Mouse (Mus musculus): ENCODE measurements around the gene Ccdc69. TPM values are rescaled to one million over a fixed set of nuclear protein-coding genes. Genes with fewer than 3 reads are reported as not detected.

The Ccdc69 gene
- polyA plus RNA-seq, 1 experiment from 2014 or later = 3.2 TPM

GRCm38 (mm10) chr11:55032286-55032685 is 45.6 kb downstream of the Ccdc69 start:
- peak overlapping the region; percentile 62; the same call in 1 of the 2 replicates for H3K9ac ChIP-seq
- no peak for ATAC-seq (ENCODE audit: insufficient read depth, low FRiP score, low read depth)
- peak overlapping the region; percentile 90 for H3K4me2 ChIP-seq
- H3K4me3 ChIP-seq (replicated peaks) = peak overlapping the region; percentile 73
- H3K27ac ChIP-seq = peak overlapping the region; percentile 95
- no peaks in the 10 kb centered on the region for H3K9me3 ChIP-seq
- H3K27me3 ChIP-seq (replicated peaks) = no peaks in the 10 kb centered on the region
- WGBS = 9% methylated on average over 5 of the region's 5 CpGs
- H3K36me3 ChIP-seq = no peaks in the 10 kb centered on the region
- peaks cover 36% of the 10 kb centered on the region for H3K4me1 ChIP-seq

- Histone ChIP-seq H3K4me1 (peaks cover 39% of the 10 kb centered on the region), H3K9me3 (no peaks in the 10 kb centered on the region), H3K9ac (no peak overlapping the region), H3K36me3 (no peaks in the 10 kb centered on the region), H3K27me3 (replicated peaks) (no peaks in the 10 kb centered on the region), H3K4me3 (replicated peaks) (peak overlapping the region; percentile 73), H3K27ac (peak overlapping the region; percentile 95), H3K4me2 (peak overlapping the region; percentile 90)
- no peak for ATAC-seq (ENCODE audit: insufficient read depth, low FRiP score, low read depth)
- 8% methylated on average over 2 of the region's 4 CpGs for whole genome bisulfite sequencing
These were observed 46.0 kb downstream of the Ccdc69 start for GRCm38 (mm10) chr11:55031991-55032280.

- H3K27ac ChIP-seq = peak overlapping the region; percentile 95
- no peaks in the 10 kb centered on the region for H3K27me3 ChIP-seq (replicated peaks)
- no peaks in the 10 kb centered on the region for H3K9me3 ChIP-seq
- H3K4me1 ChIP-seq = peaks cover 44% of the 10 kb centered on the region
- peak; percentile 23; the same call in 1 of the 2 replicates for ATAC-seq (ENCODE audit: insufficient read depth, low FRiP score, low read depth)
- H3K9ac ChIP-seq = 0 out of 2 replicates have a peak overlapping the region, but pooled peaks have one; percentile 3
- peak overlapping the region; percentile 73 for H3K4me3 ChIP-seq (replicated peaks)
- no peaks in the 10 kb centered on the region for H3K36me3 ChIP-seq
- 25% methylated on average over 10 of the region's 10 CpGs for WGBS
- peak overlapping the region; percentile 90 for H3K4me2 ChIP-seq
These were observed 46.5 kb downstream of the Ccdc69 start for GRCm38 (mm10) chr11:55031211-55031990.

- peaks cover 62% of the 10 kb centered on the region for H3K4me1 ChIP-seq
- no peaks in the 10 kb centered on the region for H3K9me3 ChIP-seq
- H3K36me3 ChIP-seq = 0 out of 2 replicates have a peak, but pooled peaks cover 5% of the 10 kb centered on the region
- no peak overlapping the region for H3K4me2 ChIP-seq
- H3K4me3 ChIP-seq (replicated peaks) = no peak overlapping the region
- no peaks in the 10 kb centered on the region for H3K27me3 ChIP-seq (replicated peaks)
- 54% methylated on average over 2 of the region's 2 CpGs for WGBS
- no peak overlapping the region for H3K9ac ChIP-seq
- H3K27ac ChIP-seq = peak overlapping the region; percentile 90; the same call in 1 of the 2 replicates
- no peak for ATAC-seq (ENCODE audit: insufficient read depth, low FRiP score, low read depth)
These were observed 49.4 kb downstream of the Ccdc69 start for GRCm38 (mm10) chr11:55028509-55028908.

GRCm38 (mm10) chr11:55027204-55027855 is 50.6 kb downstream of the Ccdc69 start:
- peaks cover 72% of the 10 kb centered on the region for H3K4me1 ChIP-seq
- no peak for ATAC-seq (ENCODE audit: insufficient read depth, low FRiP score, low read depth)
- peak overlapping the region; percentile 33 for H3K4me2 ChIP-seq
- no peaks in the 10 kb centered on the region for H3K9me3 ChIP-seq
- no peak overlapping the region for H3K9ac ChIP-seq
- 0 out of 2 replicates have a peak, but pooled peaks cover 5% of the 10 kb centered on the region for H3K36me3 ChIP-seq
- 59% methylated on average over 2 of the region's 2 CpGs for WGBS
- no peaks in the 10 kb centered on the region for H3K27me3 ChIP-seq (replicated peaks)
- H3K4me3 ChIP-seq (replicated peaks) = no peak overlapping the region
- peak overlapping the region; percentile 90 for H3K27ac ChIP-seq

DNA sequence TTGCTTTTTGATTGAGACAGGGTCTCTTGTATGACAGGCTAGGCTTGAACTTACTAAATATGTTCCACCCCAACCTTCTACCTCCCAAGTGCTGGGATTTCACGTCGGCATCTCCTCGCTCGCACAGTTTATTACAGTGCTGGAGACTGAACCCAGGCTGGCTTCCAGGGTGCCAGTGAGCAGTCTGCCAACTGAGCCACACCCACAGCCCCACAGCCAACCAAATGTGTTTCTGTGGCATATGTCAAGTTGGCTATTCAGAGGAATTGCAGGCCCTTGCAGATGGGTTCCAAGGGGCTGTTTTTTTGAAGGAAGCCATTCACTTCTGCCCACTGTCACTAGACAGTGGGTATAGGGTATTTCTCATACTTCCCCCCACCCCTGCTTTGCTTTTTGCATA is 52.0 kb downstream of the Ccdc69 start:
- WGBS = 67% methylated on average over 4 of the region's 4 CpGs
- Histone ChIP-seq H3K27ac (peak overlapping the region; percentile 90; the same call in 1 of the 2 replicates), H3K4me1 (peaks cover 77% of the 10 kb centered on the region)

GRCm38 (mm10) chr11:55023583-55023982 is 54.3 kb downstream of the Ccdc69 start:
- Histone ChIP-seq H3K4me3 (replicated peaks) (peak overlapping the region; percentile 14; the same call in 1 of the 2 replicates), H3K27me3 (replicated peaks) (no peaks in the 10 kb centered on the region), H3K4me2 (peak overlapping the region; percentile 44), H3K27ac (peak overlapping the region; percentile 98), H3K9ac (no peak overlapping the region), H3K36me3 (peaks cover 23% of the 10 kb centered on the region), H3K4me1 (peaks cover 86% of the 10 kb centered on the region), H3K9me3 (no peaks in the 10 kb centered on the region)
- no peak for ATAC-seq (ENCODE audit: insufficient read depth, low FRiP score, low read depth)
- WGBS = 38% methylated on average over 3 of the region's 3 CpGs

More for the DNA sequence above, 52.0 kb downstream of the Ccdc69 start:
- ATAC-seq (ENCODE audit: insufficient read depth, low FRiP score, low read depth) = no peak
- no peak overlapping the region for H3K4me3 ChIP-seq (replicated peaks)
- no peaks in the 10 kb centered on the region for H3K27me3 ChIP-seq (replicated peaks)
- H3K9ac ChIP-seq = no peak overlapping the region
- H3K9me3 ChIP-seq = no peaks in the 10 kb centered on the region
- H3K4me2 ChIP-seq = no peak overlapping the region
- H3K36me3 ChIP-seq = 0 out of 2 replicates have a peak, but pooled peaks cover 5% of the 10 kb centered on the region

DNA sequence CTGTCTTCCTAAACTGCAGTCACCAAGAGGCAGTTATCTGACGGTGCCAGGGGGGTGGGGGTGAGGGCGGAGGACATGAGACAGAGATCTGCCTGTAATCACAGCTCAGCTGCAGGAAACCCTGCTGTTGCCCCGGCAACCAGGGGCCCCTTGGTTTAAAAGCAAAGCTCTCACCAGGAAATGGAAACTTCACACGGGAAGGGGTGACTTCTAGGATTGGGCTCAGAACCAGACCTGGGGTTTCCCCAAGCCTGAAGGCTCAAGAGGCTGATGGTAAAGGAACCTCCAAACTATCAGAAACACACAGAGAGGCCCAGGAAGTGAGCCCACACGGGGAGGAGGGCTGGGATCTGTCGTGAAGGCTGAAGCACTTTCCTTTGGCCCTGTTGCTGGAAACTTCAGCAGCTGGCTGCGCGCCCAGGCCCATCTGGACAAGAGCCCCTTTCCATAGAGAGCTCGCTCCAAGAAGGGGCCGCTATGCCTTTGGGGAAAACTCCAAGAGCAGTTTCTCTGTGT is 54.8 kb downstream of the Ccdc69 start:
- Histone ChIP-seq H3K9ac (0 out of 2 replicates have a peak overlapping the region, but pooled peaks have one; percentile 10), H3K4me1 (peaks cover 85% of the 10 kb centered on the region), H3K4me2 (peak overlapping the region; percentile 44), H3K9me3 (no peaks in the 10 kb centered on the region), H3K4me3 (replicated peaks) (no peak overlapping the region; the same call in 1 of the 2 replicates), H3K27me3 (replicated peaks) (no peaks in the 10 kb centered on the region), H3K27ac (peak overlapping the region; percentile 98), H3K36me3 (peaks cover 26% of the 10 kb centered on the region)
- peak; percentile 81 for ATAC-seq (ENCODE audit: insufficient read depth, low FRiP score, low read depth)
- 3% methylated on average over 10 of the region's 10 CpGs for WGBS

DNA sequence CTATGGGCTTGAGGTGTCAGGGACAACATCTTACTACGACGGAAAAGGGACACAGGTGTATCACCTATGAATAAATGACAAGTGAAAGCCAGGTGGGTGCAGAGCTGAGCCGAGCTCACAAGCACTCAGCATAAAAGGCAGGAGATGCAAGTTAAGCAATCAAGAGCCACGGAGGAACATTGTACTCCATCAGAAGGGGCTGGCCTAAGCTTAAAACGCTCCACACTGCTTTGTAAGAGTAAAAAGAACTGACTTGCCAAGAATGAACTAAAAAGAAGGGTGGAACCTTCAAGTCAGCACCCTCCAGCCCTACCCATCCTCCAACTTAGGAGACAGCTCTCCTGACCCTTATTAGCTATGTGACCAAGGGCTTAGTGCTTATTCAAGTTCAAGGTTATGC is 55.4 kb downstream of the Ccdc69 start:
- ATAC-seq (ENCODE audit: insufficient read depth, low FRiP score, low read depth) = no peak; the same call in 1 of the 2 replicates
- Histone ChIP-seq H3K4me3 (replicated peaks) (no peak overlapping the region), H3K27me3 (replicated peaks) (no peaks in the 10 kb centered on the region), H3K27ac (peak overlapping the region; percentile 98), H3K36me3 (peaks cover 26% of the 10 kb centered on the region), H3K4me1 (peaks cover 82% of the 10 kb centered on the region), H3K4me2 (peak overlapping the region; percentile 44), H3K9ac (0 out of 2 replicates have a peak overlapping the region, but pooled peaks have one; percentile 10), H3K9me3 (no peaks in the 10 kb centered on the region)
- WGBS = 36% methylated on average over 5 of the region's 5 CpGs

DNA sequence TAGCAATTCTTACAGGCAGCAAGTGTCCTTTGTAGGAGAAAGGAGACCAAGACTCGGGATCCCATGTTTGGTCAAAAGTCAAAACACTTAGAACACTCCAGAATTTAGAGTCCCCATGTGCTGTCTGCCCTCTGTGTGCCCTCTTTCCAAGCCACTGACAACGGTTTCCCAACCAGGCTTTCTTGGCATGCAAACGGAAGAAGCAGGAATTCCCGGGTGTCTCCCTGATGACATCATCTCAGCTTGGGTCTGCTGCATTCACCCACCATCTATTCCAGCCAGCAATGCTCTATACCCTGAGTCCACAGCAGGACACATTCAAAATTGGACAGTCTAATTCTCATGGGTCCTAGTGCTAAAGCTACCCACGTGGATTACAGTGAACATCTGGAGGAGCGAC is 56.1 kb downstream of the Ccdc69 start:
- Histone ChIP-seq H3K4me1 (peaks cover 78% of the 10 kb centered on the region), H3K36me3 (peaks cover 26% of the 10 kb centered on the region), H3K27ac (peak overlapping the region; percentile 98), H3K9me3 (no peaks in the 10 kb centered on the region), H3K4me3 (replicated peaks) (no peak overlapping the region), H3K4me2 (peak overlapping the region; percentile 44), H3K27me3 (replicated peaks) (no peaks in the 10 kb centered on the region), H3K9ac (no peak overlapping the region)
- WGBS = 28% methylated on average over 6 of the region's 6 CpGs
- no peak for ATAC-seq (ENCODE audit: insufficient read depth, low FRiP score, low read depth)

GRCm38 (mm10) chr11:55021458-55021857 is 56.5 kb downstream of the Ccdc69 start:
- Histone ChIP-seq H3K36me3 (peaks cover 26% of the 10 kb centered on the region), H3K4me1 (peaks cover 74% of the 10 kb centered on the region), H3K9me3 (no peaks in the 10 kb centered on the region), H3K4me2 (no peak overlapping the region; the same call in 1 of the 2 replicates), H3K27ac (peak overlapping the region; percentile 98; the same call in 1 of the 2 replicates), H3K4me3 (replicated peaks) (no peak overlapping the region), H3K9ac (no peak overlapping the region), H3K27me3 (replicated peaks) (no peaks in the 10 kb centered on the region)
- no peak for ATAC-seq (ENCODE audit: insufficient read depth, low FRiP score, low read depth)

GRCm38 (mm10) chr11:55019711-55020110 is 58.2 kb downstream of the Ccdc69 start:
- H3K4me1 ChIP-seq = peaks cover 68% of the 10 kb centered on the region
- no peak overlapping the region for H3K4me2 ChIP-seq
- no peak overlapping the region for H3K9ac ChIP-seq
- ATAC-seq (ENCODE audit: insufficient read depth, low FRiP score, low read depth) = no peak
- 85% methylated on average over 2 of the region's 2 CpGs for WGBS
- H3K27me3 ChIP-seq (replicated peaks) = no peaks in the 10 kb centered on the region
- H3K4me3 ChIP-seq (replicated peaks) = no peak overlapping the region
- peaks cover 21% of the 10 kb centered on the region for H3K36me3 ChIP-seq
- no peaks in the 10 kb centered on the region for H3K9me3 ChIP-seq
- no peak overlapping the region for H3K27ac ChIP-seq

Data from stomach, embryonic 15.5 days (tissue).